Mouse (Mus musculus): ENCODE measurements at regions not wholly inside any gene's neighbourhood (a gene's known extent, or its start where the extent isn't known, plus 50 kb on each side); places are given as distances from the start of the nearest gene placed in this dataset.
A peak's percentile ranks its signal among the peaks of the same experiment; 100 is the strongest.
"Not testable (repeated sequence)": the region's sequence is repeated elsewhere in the genome, so short reads cannot be mapped to it uniquely, and the experiment has no call there.

GRCm38 (mm10) chr14:89642836-89643235, 1171.6 kb upstream of the Pcdh20 start:
- DNase-seq (ENCODE audit: extremely low spot score, low read depth, low spot score): no peak

GRCm38 (mm10) chr14:89639322-89639721, 1168.1 kb upstream of the Pcdh20 start:
- no peak for DNase-seq (ENCODE audit: extremely low spot score, low read depth, low spot score)

- DNase-seq (ENCODE audit: extremely low spot score, low read depth, low spot score): no peak
Measured at GRCm38 (mm10) chr14:89636689-89637088, 1165.5 kb upstream of the Pcdh20 start.

GRCm38 (mm10) chr14:89634559-89635124, 1163.4 kb upstream of the Pcdh20 start:
- no peak for DNase-seq (ENCODE audit: extremely low spot score, low read depth, low spot score)

- no peak for DNase-seq (ENCODE audit: extremely low spot score, low read depth, low spot score)
Measured at GRCm38 (mm10) chr14:89633654-89634053, 1162.5 kb upstream of the Pcdh20 start.

- DNase-seq (ENCODE audit: extremely low spot score, low read depth, low spot score): no peak
Measured at GRCm38 (mm10) chr14:89610670-89611069, 1139.5 kb upstream of the Pcdh20 start.

- not testable (repeated sequence) for DNase-seq (ENCODE audit: extremely low spot score, low read depth, low spot score)
Measured at GRCm38 (mm10) chr14:89609666-89610448, 1138.7 kb upstream of the Pcdh20 start.

GRCm38 (mm10) chr14:89607550-89607949, 1136.4 kb upstream of the Pcdh20 start:
- DNase-seq (ENCODE audit: extremely low spot score, low read depth, low spot score): no peak

GRCm38 (mm10) chr14:89597812-89598211, 1126.6 kb upstream of the Pcdh20 start:
- DNase-seq (ENCODE audit: extremely low spot score, low read depth, low spot score): no peak

GRCm38 (mm10) chr14:89573576-89573975, 1102.4 kb upstream of the Pcdh20 start:
- no peak for DNase-seq (ENCODE audit: extremely low spot score, low read depth, low spot score)

- no peak for DNase-seq (ENCODE audit: extremely low spot score, low read depth, low spot score)
Measured at GRCm38 (mm10) chr14:89571703-89572102, 1100.5 kb upstream of the Pcdh20 start.

GRCm38 (mm10) chr14:89559822-89560477, 1088.8 kb upstream of the Pcdh20 start:
- no peak for DNase-seq (ENCODE audit: extremely low spot score, low read depth, low spot score)

- DNase-seq (ENCODE audit: extremely low spot score, low read depth, low spot score): no peak
Measured at GRCm38 (mm10) chr14:89557334-89557733, 1086.1 kb upstream of the Pcdh20 start.

- DNase-seq (ENCODE audit: extremely low spot score, low read depth, low spot score): no peak
Measured at GRCm38 (mm10) chr14:89556245-89556644, 1085.0 kb upstream of the Pcdh20 start.

- DNase-seq (ENCODE audit: extremely low spot score, low read depth, low spot score): peak; percentile 63
Measured at GRCm38 (mm10) chr14:89554127-89554526, 1082.9 kb upstream of the Pcdh20 start.

Measured in hindlimb bud, embryonic 11.5 days (tissue).